Mouse (Mus musculus) forebrain, embryonic 14.5 days (tissue): ENCODE measurements around the gene Snrpd3. TPM values are rescaled to one million over a fixed set of nuclear protein-coding genes. Genes with fewer than 3 reads are reported as not detected.

Source experiments
- ATAC-seq: fragments of 200-750 bp; cut with Nextera tagmentation; 2 replicates; pipeline ENCODE4 v1.8.0; 2017; ENCODE audit warnings: mild to moderate bottlenecking, moderate library complexity
- DNase-seq: peaks from one replicate; pipeline ENCODE4 v3.0.0-alpha.2; 2015; ENCODE audit warnings: low spot score
- H3K27ac ChIP-seq: fragments of 300-500 bp; sonication (generic); 2 replicates; pipeline ENCODE4 v1.5.1; 2014; ENCODE audit warnings: low read depth, mild to moderate bottlenecking, control low read depth, low read length, moderate library complexity
- H3K27me3 ChIP-seq: fragments of 300-500 bp; sonication (generic); replicated peaks from 2 replicates; pipeline ENCODE4 v1.6.1; 2014; ENCODE audit warnings: low read length, control low read depth, mixed read lengths; ENCODE audit not compliant: control insufficient read depth, insufficient read depth
- H3K36me3 ChIP-seq: fragments of 300-500 bp; sonication (generic); 2 replicates; pipeline ENCODE4 v1.6.1; 2014; ENCODE audit warnings: low read length, control low read depth; ENCODE audit not compliant: control insufficient read depth, insufficient read depth
- H3K4me1 ChIP-seq: fragments of 300-500 bp; sonication (generic); 2 replicates; pipeline ENCODE4 v1.6.1; 2014; ENCODE audit warnings: antibody characterized with exemption, low read length, control low read depth; ENCODE audit not compliant: control insufficient read depth, insufficient read depth
- H3K4me2 ChIP-seq: fragments of 300-500 bp; sonication (generic); 2 replicates; pipeline ENCODE4 v1.6.1; 2014; ENCODE audit warnings: mild to moderate bottlenecking, control low read depth, low read length
- H3K4me3 ChIP-seq: fragments of 300-500 bp; sonication (generic); 2 replicates; pipeline ENCODE4 v1.5.1; 2014; ENCODE audit warnings: low read depth, low read length, control low read depth
- H3K9ac ChIP-seq: fragments of 300-500 bp; sonication (generic); 2 replicates; pipeline ENCODE4 v1.6.1; 2014; ENCODE audit warnings: mild to moderate bottlenecking, low read length, control low read depth, moderate library complexity
- H3K9me3 ChIP-seq: fragments of 300-500 bp; sonication (generic); replicated peaks from 2 replicates; pipeline ENCODE4 v1.6.1; 2016; ENCODE audit warnings: low read length, control low read depth, mixed read lengths; ENCODE audit not compliant: control insufficient read depth
- WGBS: fragments of 180-500 bp; shearing (Covaris S2); extraction: QIAGEN DNeasy Blood & Tissue Kit; methylation state at CpG from one replicate; pipeline ENCODE4 v1.1.7; 2014; 5-methylcytosine and 5-hydroxymethylcytosine counted together
- polyA plus RNA-seq: library from polyadenylated mRNA; unstranded; fragments of >200 nt; fragmentation: Nextera tagmentation; extraction: Ambion mirVana; gene quantifications from 2 replicates; pipeline ENCODE4 v1.2.1, GENCODE M21; 2014

The Snrpd3 gene
- polyA plus RNA-seq, 1 experiment from 2014 or later, result 144 TPM

GRCm38 (mm10) chr10:75484066-75484465 is 33.3 kb upstream of the Snrpd3 start:
- H3K4me1 ChIP-seq, result no peaks in the 10 kb centered on the region
- DNase-seq (no peak), ATAC-seq (no peak)
- no peaks in the 10 kb centered on the region for H3K36me3 ChIP-seq
- H3K9ac ChIP-seq, result no peak overlapping the region
- H3K27ac ChIP-seq, result no peak overlapping the region
- 88% methylated on average over 6 of the region's 6 CpGs for WGBS
- H3K4me2 ChIP-seq, result no peak overlapping the region
- H3K9me3 ChIP-seq, result no peaks in the 10 kb centered on the region
- no peaks in the 10 kb centered on the region for H3K27me3 ChIP-seq
- H3K4me3 ChIP-seq, result no peak overlapping the region

- H3K27me3 ChIP-seq, result no peaks in the 10 kb centered on the region
- WGBS, result 76% methylated on average over 6 of the region's 6 CpGs
- no peak overlapping the region for H3K4me3 ChIP-seq
- H3K9me3 ChIP-seq, result no peaks in the 10 kb centered on the region
- H3K4me1 ChIP-seq, result no peaks in the 10 kb centered on the region
- H3K27ac ChIP-seq, result no peak overlapping the region
- ATAC-seq (no peak), DNase-seq (no peak)
- H3K4me2 ChIP-seq, result no peak overlapping the region
- no peak overlapping the region for H3K9ac ChIP-seq
- H3K36me3 ChIP-seq, result no peaks in the 10 kb centered on the region
These were observed 32.6 kb upstream of the Snrpd3 start for GRCm38 (mm10) chr10:75484767-75485166.

GRCm38 (mm10) chr10:75486086-75486979 is 31.0 kb upstream of the Snrpd3 start:
- no peaks in the 10 kb centered on the region for H3K36me3 ChIP-seq
- no peak overlapping the region for H3K4me3 ChIP-seq
- no peaks in the 10 kb centered on the region for H3K27me3 ChIP-seq
- peak; percentile 55; the same call in 1 of the 2 replicates for ATAC-seq
- no peak overlapping the region for H3K9ac ChIP-seq
- no peaks in the 10 kb centered on the region for H3K4me1 ChIP-seq
- no peak overlapping the region for H3K27ac ChIP-seq
- 59% methylated on average over 9 of the region's 9 CpGs for WGBS
- peak; percentile 85 for DNase-seq
- no peak overlapping the region for H3K4me2 ChIP-seq
- H3K9me3 ChIP-seq, result no peaks in the 10 kb centered on the region

- ATAC-seq, result no peak
- Histone ChIP-seq H3K36me3 (no peaks in the 10 kb centered on the region), H3K9me3 (no peaks in the 10 kb centered on the region), H3K4me1 (no peaks in the 10 kb centered on the region), H3K9ac (no peak overlapping the region), H3K4me2 (no peak overlapping the region), H3K27ac (no peak overlapping the region), H3K27me3 (no peaks in the 10 kb centered on the region), H3K4me3 (no peak overlapping the region)
- 71% methylated on average over 3 of the region's 3 CpGs for WGBS
- DNase-seq, result no peak
These were observed 30.2 kb upstream of the Snrpd3 start for GRCm38 (mm10) chr10:75487131-75487530.

GRCm38 (mm10) chr10:75489522-75489921 is 27.8 kb upstream of the Snrpd3 start:
- no peaks in the 10 kb centered on the region for H3K9me3 ChIP-seq
- DNase-seq (no peak), ATAC-seq (no peak)
- WGBS, result 65% methylated on average over 2 of the region's 2 CpGs
- no peak overlapping the region for H3K4me3 ChIP-seq
- no peak overlapping the region for H3K4me2 ChIP-seq
- no peaks in the 10 kb centered on the region for H3K27me3 ChIP-seq
- H3K36me3 ChIP-seq, result no peaks in the 10 kb centered on the region
- no peak overlapping the region for H3K9ac ChIP-seq
- H3K4me1 ChIP-seq, result no peaks in the 10 kb centered on the region
- no peak overlapping the region for H3K27ac ChIP-seq

- Histone ChIP-seq H3K4me3 (no peak overlapping the region), H3K4me2 (no peak overlapping the region), H3K27me3 (no peaks in the 10 kb centered on the region), H3K9ac (no peak overlapping the region), H3K9me3 (no peaks in the 10 kb centered on the region), H3K36me3 (no peaks in the 10 kb centered on the region), H3K4me1 (no peaks in the 10 kb centered on the region), H3K27ac (no peak overlapping the region)
- WGBS, result 77% methylated on average over 2 of the region's 2 CpGs
- no peak for DNase-seq
- ATAC-seq, result no peak
These were observed 26.6 kb upstream of the Snrpd3 start for GRCm38 (mm10) chr10:75490731-75491130.

- no peak overlapping the region for H3K9ac ChIP-seq
- no peak overlapping the region for H3K27ac ChIP-seq
- DNase-seq (no peak), ATAC-seq (no peak)
- H3K4me3 ChIP-seq, result no peak overlapping the region
- no peaks in the 10 kb centered on the region for H3K27me3 ChIP-seq
- WGBS, result 87% methylated on average over 3 of the region's 3 CpGs
- no peaks in the 10 kb centered on the region for H3K36me3 ChIP-seq
- H3K4me1 ChIP-seq, result no peaks in the 10 kb centered on the region
- H3K9me3 ChIP-seq, result no peaks in the 10 kb centered on the region
- no peak overlapping the region for H3K4me2 ChIP-seq
These were observed 26.0 kb upstream of the Snrpd3 start for GRCm38 (mm10) chr10:75491234-75491935.

GRCm38 (mm10) chr10:75491936-75492262 is 25.5 kb upstream of the Snrpd3 start:
- 88% methylated on average over 2 of the region's 2 CpGs for WGBS
- no peaks in the 10 kb centered on the region for H3K27me3 ChIP-seq
- H3K4me3 ChIP-seq, result no peak overlapping the region
- H3K9ac ChIP-seq, result no peak overlapping the region
- DNase-seq (no peak), ATAC-seq (no peak)
- no peaks in the 10 kb centered on the region for H3K4me1 ChIP-seq
- no peak overlapping the region for H3K4me2 ChIP-seq
- no peaks in the 10 kb centered on the region for H3K36me3 ChIP-seq
- no peaks in the 10 kb centered on the region for H3K9me3 ChIP-seq
- H3K27ac ChIP-seq, result no peak overlapping the region

- Histone ChIP-seq H3K36me3 (no peaks in the 10 kb centered on the region), H3K27ac (no peak overlapping the region), H3K27me3 (no peaks in the 10 kb centered on the region), H3K4me2 (no peak overlapping the region), H3K4me1 (no peaks in the 10 kb centered on the region), H3K9ac (no peak overlapping the region), H3K4me3 (no peak overlapping the region), H3K9me3 (no peaks in the 10 kb centered on the region)
- WGBS, result 73% methylated on average over 6 of the region's 6 CpGs
- ATAC-seq (no peak), DNase-seq (no peak)
These were observed 22.0 kb upstream of the Snrpd3 start for GRCm38 (mm10) chr10:75495304-75495703.
